Mouse (Mus musculus) lung, embryonic 15.5 days (tissue): ENCODE data around the gene Mkln1. TPM values are rescaled to one million over a fixed set of nuclear protein-coding genes. Genes with fewer than 3 reads are reported as not detected.

Source experiments
- ATAC-seq: fragments of 200-750 bp; cut with Nextera tagmentation; 2 replicates; pipeline ENCODE4 v1.8.0; 2017; ENCODE audit warnings: moderate number of reproducible peaks, borderline replicate concordance; ENCODE audit not compliant: low FRiP score, low TSS enrichment; ENCODE audit errors: extremely low read depth
- H3K27ac ChIP-seq: fragments of 300-500 bp; sonication (generic); 2 replicates; pipeline ENCODE4 v1.5.1; 2015; ENCODE audit warnings: moderate library complexity, mild to moderate bottlenecking, inconsistent platforms
- H3K27me3 ChIP-seq: fragments of 300-500 bp; sonication (generic); 2 replicates; pipeline ENCODE4 v1.6.1; 2015; ENCODE audit warnings: inconsistent platforms
- H3K36me3 ChIP-seq: fragments of 300-500 bp; sonication (generic); 2 replicates; pipeline ENCODE4 v1.6.1; 2015; ENCODE audit warnings: inconsistent platforms
- H3K4me1 ChIP-seq: fragments of 300-500 bp; sonication (generic); 2 replicates; pipeline ENCODE4 v1.6.1; 2015; ENCODE audit warnings: inconsistent platforms
- H3K4me2 ChIP-seq: fragments of 300-500 bp; sonication (generic); 2 replicates; pipeline ENCODE4 v1.6.1; 2015; ENCODE audit warnings: inconsistent platforms, mild to moderate bottlenecking, moderate library complexity
- H3K4me3 ChIP-seq: fragments of 300-500 bp; sonication (generic); 2 replicates; pipeline ENCODE4 v1.5.1; 2015; ENCODE audit warnings: mild to moderate bottlenecking, inconsistent platforms
- H3K9ac ChIP-seq: fragments of 300-500 bp; sonication (generic); 2 replicates; pipeline ENCODE4 v1.6.1; 2015; ENCODE audit warnings: inconsistent platforms
- H3K9me3 ChIP-seq: fragments of 300-500 bp; sonication (generic); 2 replicates; pipeline ENCODE4 v1.6.1; 2016; ENCODE audit warnings: inconsistent platforms
- WGBS: fragments of 180-500 bp; shearing (Covaris S2); methylation state at CpG from one replicate; pipeline ENCODE4 v1.1.7; 2015; 5-methylcytosine and 5-hydroxymethylcytosine counted together
- polyA plus RNA-seq: library from polyadenylated mRNA; unstranded; fragments of >200 nt; fragmentation: Nextera tagmentation; extraction: Ambion mirVana; gene quantifications from 2 replicates; pipeline ENCODE4 v1.2.1, GENCODE M21; 2015

Mkln1 gene
- polyA plus RNA-seq, 1 experiment from 2014 or later: 213 TPM

DNA sequence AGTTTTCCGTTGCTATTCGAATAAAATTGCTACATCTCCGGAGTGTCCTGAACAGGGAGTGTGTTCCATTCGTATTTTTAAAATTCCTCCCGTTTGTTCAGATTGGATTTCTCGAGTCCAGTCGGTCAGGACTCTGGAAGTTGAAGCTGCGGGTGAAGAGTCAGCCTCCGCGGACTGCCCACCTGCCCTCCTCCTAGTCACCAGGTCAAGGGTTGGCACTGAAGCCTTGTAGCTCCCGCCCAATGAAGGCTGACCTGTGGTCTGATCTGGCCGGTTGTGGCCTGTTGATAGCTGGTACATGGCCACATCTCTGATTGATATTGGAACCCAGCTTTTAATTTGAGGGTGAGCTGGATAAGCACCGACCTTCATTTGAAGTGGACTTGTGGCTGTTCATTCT lies 1.0 kb downstream of the Mkln1 start:
- peak overlapping the region; percentile 86 for H3K4me2 ChIP-seq
- ATAC-seq: no peak
- H3K27me3 ChIP-seq: no peaks in the 10 kb centered on the region
- WGBS: under 1% methylated on average over 13 of the region's 13 CpGs
- peak overlapping the region; percentile 92 for H3K27ac ChIP-seq
- peaks cover 22% of the 10 kb centered on the region for H3K4me1 ChIP-seq
- no peaks in the 10 kb centered on the region for H3K9me3 ChIP-seq
- no peaks in the 10 kb centered on the region for H3K36me3 ChIP-seq
- peak overlapping the region; percentile 96 for H3K4me3 ChIP-seq
- H3K9ac ChIP-seq: peak overlapping the region; percentile 94

DNA sequence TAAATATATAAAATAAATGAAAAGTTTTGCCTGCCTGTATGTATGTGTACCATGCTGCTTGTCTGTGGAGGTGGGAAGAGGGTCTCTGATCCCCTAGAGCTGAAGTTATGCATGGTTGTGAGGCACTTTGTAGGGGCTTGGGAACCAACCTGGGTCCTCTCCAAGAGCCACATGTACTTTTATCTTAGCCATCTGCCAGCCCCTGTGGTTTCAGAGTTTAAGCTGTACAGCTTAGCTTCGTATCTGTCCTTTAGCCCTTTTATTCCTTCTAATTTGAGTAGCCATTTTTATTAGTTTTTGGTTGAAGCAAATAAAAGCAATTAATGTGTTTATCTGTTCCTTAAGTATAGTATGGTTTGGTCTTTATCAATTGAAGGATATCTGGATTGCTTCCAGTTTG lies 12.5 kb downstream of the Mkln1 start:
- WGBS: 79% methylated on average over 1 of the region's 1 CpGs
- no peak overlapping the region for H3K9ac ChIP-seq
- peaks cover 7% of the 10 kb centered on the region for H3K4me1 ChIP-seq

DNA sequence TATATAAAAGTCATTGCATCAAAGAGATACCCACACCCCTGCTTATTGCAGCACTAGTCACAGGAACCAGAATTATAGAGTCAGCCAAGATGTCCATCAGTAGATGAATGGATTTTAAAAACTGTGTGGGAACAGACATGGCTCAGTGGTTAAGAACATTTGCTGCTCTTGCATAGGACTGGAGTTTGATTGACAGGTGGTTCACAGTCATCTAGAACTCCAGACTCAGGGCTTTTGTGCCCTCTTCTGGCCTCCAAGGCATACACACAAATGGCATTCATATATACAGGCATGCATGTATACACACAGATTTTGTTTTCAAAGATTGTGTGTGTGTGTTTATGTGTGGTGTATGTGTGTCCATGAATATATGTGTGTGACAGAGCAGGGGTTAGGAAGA lies 14.0 kb downstream of the Mkln1 start:
- no peak overlapping the region for H3K9ac ChIP-seq
- no peaks in the 10 kb centered on the region for H3K36me3 ChIP-seq
- H3K4me3 ChIP-seq: no peak overlapping the region
- peaks cover 3% of the 10 kb centered on the region; the same call in 1 of the 2 replicates for H3K4me1 ChIP-seq
- H3K4me2 ChIP-seq: no peak overlapping the region
- no peaks in the 10 kb centered on the region for H3K9me3 ChIP-seq
- no peak for ATAC-seq
- no peaks in the 10 kb centered on the region for H3K27me3 ChIP-seq
- H3K27ac ChIP-seq: no peak overlapping the region

More for the DNA sequence above, 12.5 kb downstream of the Mkln1 start:
- Histone ChIP-seq H3K27ac (no peak overlapping the region), H3K4me3 (no peak overlapping the region), H3K4me2 (no peak overlapping the region), H3K27me3 (no peaks in the 10 kb centered on the region), H3K36me3 (no peaks in the 10 kb centered on the region), H3K9me3 (no peaks in the 10 kb centered on the region)
- ATAC-seq: no peak

DNA sequence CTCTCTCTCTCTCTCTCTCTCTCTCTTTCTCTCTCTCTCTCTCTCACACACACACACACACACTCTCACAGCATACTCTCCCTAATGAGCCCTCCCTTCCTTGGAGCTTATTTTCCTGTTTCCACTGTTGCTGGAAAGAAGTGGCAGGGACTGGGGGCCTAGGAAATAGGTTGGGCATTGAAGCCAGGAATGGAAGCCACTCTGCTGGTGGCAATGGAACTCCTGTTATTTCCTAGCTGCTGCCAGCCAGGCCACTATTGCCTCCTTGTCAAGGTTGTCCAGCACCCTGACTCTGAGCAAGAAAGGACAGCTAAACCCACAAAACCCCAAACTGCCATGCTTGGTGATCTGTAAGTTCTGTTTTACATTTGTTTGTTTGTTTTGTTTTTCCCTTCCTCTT lies 15.0 kb downstream of the Mkln1 start:
- no peaks in the 10 kb centered on the region for H3K36me3 ChIP-seq
- no peak overlapping the region for H3K27ac ChIP-seq
- ATAC-seq: no peak
- no peak overlapping the region for H3K4me2 ChIP-seq
- H3K4me3 ChIP-seq: no peak overlapping the region
- H3K9ac ChIP-seq: no peak overlapping the region
- no peaks in the 10 kb centered on the region for H3K9me3 ChIP-seq
- no peaks in the 10 kb centered on the region for H3K27me3 ChIP-seq
- peaks cover 3% of the 10 kb centered on the region; the same call in 1 of the 2 replicates for H3K4me1 ChIP-seq

DNA sequence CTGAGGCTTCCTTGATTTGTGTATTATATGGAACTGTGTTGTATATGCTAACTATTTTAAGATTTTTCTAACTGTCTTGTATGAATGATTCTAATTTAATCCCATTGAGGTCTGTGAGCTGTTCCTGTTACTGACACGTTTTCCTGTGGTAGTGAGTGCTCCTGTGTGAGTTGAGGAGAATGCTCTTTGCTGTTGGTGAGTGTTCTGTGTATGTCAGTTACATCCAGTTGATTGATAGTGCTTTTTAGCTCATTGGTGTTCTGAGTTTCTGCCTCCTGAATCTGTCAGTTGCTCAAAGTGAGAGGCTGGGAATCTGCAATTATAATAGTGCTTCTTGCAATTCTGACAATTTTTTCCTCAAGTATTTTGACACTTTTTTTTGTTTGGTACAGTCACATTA lies 15.8 kb downstream of the Mkln1 start:
- ATAC-seq: no peak
- no peaks in the 10 kb centered on the region for H3K27me3 ChIP-seq
- H3K4me2 ChIP-seq: no peak overlapping the region
- peaks cover 3% of the 10 kb centered on the region; the same call in 1 of the 2 replicates for H3K4me1 ChIP-seq
- no peak overlapping the region for H3K4me3 ChIP-seq
- no peaks in the 10 kb centered on the region for H3K9me3 ChIP-seq
- H3K27ac ChIP-seq: no peak overlapping the region
- H3K9ac ChIP-seq: no peak overlapping the region
- WGBS: 20% methylated on average over 1 of the region's 1 CpGs
- no peaks in the 10 kb centered on the region for H3K36me3 ChIP-seq

DNA sequence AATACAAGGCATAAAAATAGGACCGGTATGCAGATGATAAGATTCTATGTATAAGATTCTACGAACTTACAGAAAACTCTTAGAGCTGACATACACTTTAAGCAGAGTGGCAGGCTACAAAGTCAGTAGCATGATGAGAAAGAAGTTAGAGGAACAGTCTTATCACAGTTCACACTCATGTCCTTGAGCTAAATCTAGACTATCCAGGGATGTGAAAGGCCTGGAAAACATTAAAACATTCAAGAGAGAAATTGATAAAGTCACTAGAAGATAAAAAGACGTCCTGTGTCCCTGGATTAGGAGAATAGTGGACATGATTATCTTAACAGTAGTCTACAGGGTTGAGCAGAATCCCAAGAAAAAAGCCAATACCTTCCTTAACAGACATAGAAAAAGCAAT lies 26.9 kb downstream of the Mkln1 start:
- Histone ChIP-seq H3K27ac (no peak overlapping the region), H3K27me3 (no peaks in the 10 kb centered on the region), H3K9me3 (no peaks in the 10 kb centered on the region), H3K4me1 (no peaks in the 10 kb centered on the region), H3K9ac (no peak overlapping the region), H3K4me2 (no peak overlapping the region), H3K4me3 (no peak overlapping the region), H3K36me3 (peaks cover 14% of the 10 kb centered on the region)
- 81% methylated on average over 3 of the region's 3 CpGs for WGBS
- ATAC-seq: no peak

DNA sequence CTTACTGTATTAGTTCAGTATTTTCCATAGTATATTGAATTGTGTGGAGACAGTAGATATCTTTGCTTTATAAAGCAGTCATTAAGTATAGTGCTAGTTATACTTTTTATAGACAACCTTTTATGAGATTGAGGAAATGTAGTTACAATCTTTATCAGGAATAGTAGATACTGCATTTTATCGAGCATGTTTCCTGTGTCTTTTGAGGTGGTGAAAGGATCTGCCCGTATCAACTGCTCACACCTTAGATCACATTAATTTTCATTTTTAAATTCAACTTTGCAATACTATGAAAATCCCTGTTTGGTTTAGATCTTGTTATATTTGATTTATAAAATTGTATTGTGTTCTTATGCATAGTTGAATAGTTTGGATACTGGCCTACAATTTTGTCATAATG lies 38.7 kb downstream of the Mkln1 start:
- WGBS: 80% methylated on average over 2 of the region's 2 CpGs

DNA sequence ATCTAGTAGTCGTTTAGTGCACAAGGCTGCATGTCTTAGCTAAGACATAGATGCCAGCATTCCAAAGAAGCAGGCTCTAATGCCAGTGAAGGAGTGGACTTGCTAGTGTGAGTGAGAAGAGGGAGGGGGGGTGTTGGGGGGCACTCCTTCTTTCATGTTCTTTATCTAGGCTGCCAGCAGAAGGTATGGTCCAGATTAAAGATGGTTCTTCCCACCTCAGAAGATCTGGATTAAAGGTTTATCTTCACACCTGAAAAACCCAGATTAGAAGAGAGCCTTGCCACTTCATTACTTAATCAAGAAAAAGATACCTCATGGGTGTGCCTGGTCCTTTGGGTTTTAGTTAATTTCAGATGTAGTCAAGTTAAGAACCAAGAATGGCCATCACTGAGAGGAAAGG lies 46.7 kb downstream of the Mkln1 start:
- Histone ChIP-seq H3K27ac (no peak overlapping the region), H3K9ac (no peak overlapping the region), H3K36me3 (peaks cover 9% of the 10 kb centered on the region; the same call in 1 of the 2 replicates), H3K4me1 (no peaks in the 10 kb centered on the region), H3K27me3 (no peaks in the 10 kb centered on the region), H3K4me2 (no peak overlapping the region), H3K4me3 (no peak overlapping the region), H3K9me3 (no peaks in the 10 kb centered on the region)
- no peak for ATAC-seq
- 79% methylated on average over 1 of the region's 1 CpGs for WGBS

More for the DNA sequence above, 38.7 kb downstream of the Mkln1 start:
- H3K36me3 ChIP-seq: peaks cover 18% of the 10 kb centered on the region
- H3K4me1 ChIP-seq: no peaks in the 10 kb centered on the region
- no peak overlapping the region for H3K9ac ChIP-seq
- no peak for ATAC-seq
- H3K27me3 ChIP-seq: no peaks in the 10 kb centered on the region
- H3K27ac ChIP-seq: no peak overlapping the region
- no peaks in the 10 kb centered on the region for H3K9me3 ChIP-seq
- no peak overlapping the region for H3K4me2 ChIP-seq
- no peak overlapping the region for H3K4me3 ChIP-seq

DNA sequence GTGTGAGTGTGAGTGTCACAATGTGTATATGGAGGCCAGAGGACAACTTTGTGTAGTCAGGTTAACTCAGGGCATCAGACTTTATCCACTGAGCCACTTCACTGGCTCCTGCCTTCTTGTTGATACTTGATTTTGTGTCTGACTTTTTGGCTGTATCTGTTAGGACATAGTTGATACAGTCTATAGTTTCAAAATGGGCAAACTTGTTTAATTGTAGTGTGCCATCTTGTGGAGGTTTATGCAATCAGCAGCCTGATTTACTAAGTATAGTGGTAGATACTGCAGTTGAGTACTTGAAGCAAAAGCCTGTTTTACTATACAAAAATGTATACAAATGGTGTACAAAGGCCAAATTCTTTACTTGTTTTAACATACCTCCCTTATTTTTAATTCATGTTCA lies 55.2 kb downstream of the Mkln1 start:
- ATAC-seq: no peak
- Histone ChIP-seq H3K4me2 (no peak overlapping the region), H3K27ac (no peak overlapping the region), H3K9me3 (no peaks in the 10 kb centered on the region), H3K4me1 (no peaks in the 10 kb centered on the region), H3K4me3 (no peak overlapping the region), H3K36me3 (peaks cover 20% of the 10 kb centered on the region; the same call in 1 of the 2 replicates), H3K9ac (no peak overlapping the region), H3K27me3 (no peaks in the 10 kb centered on the region)

DNA sequence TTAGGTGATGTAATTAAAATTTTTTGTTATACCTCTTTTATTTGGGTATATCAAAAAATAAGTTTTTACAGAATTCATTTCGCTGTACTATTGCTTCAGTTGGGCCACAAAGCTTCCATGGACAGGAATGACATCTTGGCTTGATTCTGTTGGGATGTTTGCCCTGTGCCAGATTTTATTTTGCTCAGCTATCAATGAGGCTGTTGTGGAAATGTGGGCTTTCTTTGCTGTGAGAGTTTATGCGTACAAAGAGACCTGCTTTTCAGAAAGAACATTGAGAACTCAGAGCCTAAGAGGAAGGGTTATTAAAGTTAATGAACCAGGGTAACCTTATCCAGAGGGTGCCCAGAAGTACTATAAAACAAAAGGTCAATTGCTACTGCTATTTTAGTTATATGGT lies 56.8 kb downstream of the Mkln1 start:
- Histone ChIP-seq H3K9me3 (no peaks in the 10 kb centered on the region), H3K9ac (no peak overlapping the region), H3K4me3 (no peak overlapping the region), H3K27ac (no peak overlapping the region), H3K27me3 (no peaks in the 10 kb centered on the region), H3K36me3 (peaks cover 23% of the 10 kb centered on the region), H3K4me2 (no peak overlapping the region), H3K4me1 (no peaks in the 10 kb centered on the region)
- WGBS: 92% methylated on average over 2 of the region's 2 CpGs
- ATAC-seq: no peak

DNA sequence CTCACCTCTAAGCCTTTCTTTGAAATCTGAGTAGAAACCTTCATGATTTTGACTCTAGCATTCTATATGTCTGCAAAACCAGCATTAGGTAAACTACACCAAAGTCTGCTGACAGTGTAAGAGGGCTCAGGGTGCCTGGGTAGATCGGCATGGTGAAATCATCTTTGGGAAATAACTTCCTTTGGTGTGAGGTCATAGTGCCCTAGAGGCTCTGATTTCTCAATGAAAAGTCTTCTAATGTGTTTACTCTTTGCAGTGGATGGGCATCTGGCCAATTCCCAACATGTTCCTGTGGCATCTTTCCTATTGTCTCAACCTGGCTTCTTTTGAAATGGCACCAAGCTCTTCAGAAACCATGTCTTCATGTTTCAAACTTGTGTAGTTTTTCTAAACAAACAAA lies 58.5 kb downstream of the Mkln1 start:
- Histone ChIP-seq H3K9ac (no peak overlapping the region), H3K27ac (no peak overlapping the region), H3K9me3 (no peaks in the 10 kb centered on the region), H3K4me2 (no peak overlapping the region), H3K27me3 (no peaks in the 10 kb centered on the region), H3K4me1 (no peaks in the 10 kb centered on the region), H3K36me3 (peaks cover 20% of the 10 kb centered on the region), H3K4me3 (no peak overlapping the region)
- 41% methylated on average over 1 of the region's 1 CpGs for WGBS
- ATAC-seq: no peak

DNA sequence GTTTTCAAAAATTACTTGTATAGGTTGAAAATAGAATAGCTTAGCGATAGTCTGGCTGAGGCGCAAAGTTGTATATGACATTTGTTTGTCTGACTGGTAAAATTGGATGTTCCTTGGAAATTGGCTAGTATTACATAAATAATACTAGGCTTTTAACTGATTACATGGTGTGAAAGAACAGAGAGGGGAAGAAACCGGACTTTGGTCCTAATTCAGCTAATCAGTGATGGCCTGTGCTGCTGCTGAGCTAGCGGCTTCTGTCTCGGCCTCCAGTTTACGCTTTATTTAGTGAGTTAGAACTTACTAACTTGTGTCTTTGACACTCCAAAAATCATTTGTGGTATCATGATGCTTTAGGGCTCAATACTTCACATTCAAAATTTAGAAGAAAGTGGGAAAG lies 70.9 kb downstream of the Mkln1 start:
- Histone ChIP-seq H3K27ac (no peak overlapping the region), H3K9ac (no peak overlapping the region), H3K9me3 (no peaks in the 10 kb centered on the region), H3K36me3 (peaks cover 20% of the 10 kb centered on the region), H3K4me2 (no peak overlapping the region), H3K27me3 (no peaks in the 10 kb centered on the region), H3K4me1 (no peaks in the 10 kb centered on the region), H3K4me3 (no peak overlapping the region)
- ATAC-seq: no peak
- 88% methylated on average over 6 of the region's 6 CpGs for WGBS

DNA sequence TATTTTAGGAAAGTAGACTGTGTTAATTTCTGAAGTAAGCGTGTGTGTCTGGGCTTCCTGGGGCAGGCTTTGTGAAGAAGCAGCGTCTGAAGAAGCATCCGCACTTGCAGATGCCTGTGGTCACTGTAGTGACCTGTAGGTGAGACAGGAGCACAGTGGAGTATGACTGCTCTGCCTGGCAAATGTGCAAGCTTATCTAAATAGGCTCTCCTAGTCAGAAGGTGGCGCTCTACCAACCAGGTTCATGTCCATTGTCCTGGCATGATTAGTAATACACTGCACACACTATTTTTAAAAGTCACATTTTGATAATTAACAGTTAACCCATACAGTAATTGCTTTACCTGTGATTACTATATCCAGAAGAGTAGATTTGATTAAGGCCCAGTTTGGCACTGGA lies 79.7 kb downstream of the Mkln1 start:
- no peak overlapping the region for H3K4me3 ChIP-seq
- H3K27ac ChIP-seq: no peak overlapping the region
- 63% methylated on average over 4 of the region's 4 CpGs for WGBS
- H3K9me3 ChIP-seq: no peaks in the 10 kb centered on the region
- no peak for ATAC-seq
- no peaks in the 10 kb centered on the region for H3K27me3 ChIP-seq
- no peak overlapping the region for H3K4me2 ChIP-seq
- H3K4me1 ChIP-seq: no peaks in the 10 kb centered on the region
- H3K9ac ChIP-seq: no peak overlapping the region
- H3K36me3 ChIP-seq: peaks cover 23% of the 10 kb centered on the region
